ENCODE assay signal across 17 mouse cellular contexts in the genomic region with DNA sequence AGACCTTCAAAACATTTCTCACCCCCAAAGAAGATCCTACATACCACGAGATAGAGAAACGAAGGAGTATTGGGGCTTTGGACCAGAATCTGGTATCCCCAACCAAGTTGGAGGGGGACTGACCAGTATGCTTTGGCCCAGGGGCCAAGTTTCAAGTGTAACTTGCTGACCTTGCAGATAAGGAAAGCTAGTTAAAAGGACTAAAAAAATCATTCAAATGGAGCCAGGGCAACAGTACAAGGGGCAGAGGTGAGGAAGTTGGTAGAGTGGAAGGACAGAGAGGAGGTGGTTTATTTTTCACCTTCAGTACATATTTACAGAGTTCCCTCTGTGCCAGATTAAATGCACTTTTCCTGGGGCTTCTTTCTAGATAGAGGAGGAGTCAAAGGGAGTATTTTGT.
"Had no signal": no experiment of that assay in that cellular context is flagged by ENCODE, and none has a peak within 500 bp of the region (broad histone marks: within the 10 kb centered on the region; RNA-seq: fewer than 3 reads in every experiment).

No protein-coding gene starts in this region.

- ATAC-seq: hindbrain, postnatal 0 days; inflammation-experienced regulatory T-cells, adult 6 months; intestine, embryonic 16.5 days had no signal

- H3K4me2 ChIP-seq: limb, embryonic 12.5 days; limb, embryonic 15.5 days; liver, embryonic 13.5 days; midbrain, embryonic 11.5 days had no signal

- H3K36me3 ChIP-seq: limb, embryonic 12.5 days; limb, embryonic 15.5 days; liver, embryonic 13.5 days had no signal

- H3K27ac ChIP-seq: hindbrain, postnatal 0 days; layer of hippocampus, adult 2 months; left cerebral cortex, adult 2 months; limb, embryonic 12.5 days; limb, embryonic 15.5 days; liver, embryonic 13.5 days had no signal

- H3K9ac ChIP-seq: limb, embryonic 12.5 days; limb, embryonic 15.5 days; liver, embryonic 13.5 days had no signal

- H3K4me1 ChIP-seq: limb, embryonic 12.5 days; limb, embryonic 15.5 days; liver, embryonic 13.5 days had no signal

- H3K4me3 ChIP-seq: layer of hippocampus, adult 2 months; left cerebral cortex, adult 2 months; limb, embryonic 12.5 days; limb, embryonic 15.5 days; liver, embryonic 13.5 days had no signal

- DNase-seq: layer of hippocampus, adult 9-11 months; left cerebral cortex, postnatal 4 days; liver, embryonic 13.5 days; lung, adult 2 months; lung, postnatal 14 days; lung, postnatal 4 days; midbrain, embryonic 14.5 days; thymus, adult 18-20 months; thymus, postnatal 36 days had no signal

- H3K9me3 ChIP-seq: limb, embryonic 12.5 days; limb, embryonic 15.5 days; liver, embryonic 13.5 days had no signal
